Mouse (Mus musculus): ENCODE results near the gene Tk2.
"Not testable (repeated sequence)": the region's sequence is repeated elsewhere in the genome, so short reads cannot be mapped to it uniquely, and the experiment has no call there.

Gene Tk2

DNA sequence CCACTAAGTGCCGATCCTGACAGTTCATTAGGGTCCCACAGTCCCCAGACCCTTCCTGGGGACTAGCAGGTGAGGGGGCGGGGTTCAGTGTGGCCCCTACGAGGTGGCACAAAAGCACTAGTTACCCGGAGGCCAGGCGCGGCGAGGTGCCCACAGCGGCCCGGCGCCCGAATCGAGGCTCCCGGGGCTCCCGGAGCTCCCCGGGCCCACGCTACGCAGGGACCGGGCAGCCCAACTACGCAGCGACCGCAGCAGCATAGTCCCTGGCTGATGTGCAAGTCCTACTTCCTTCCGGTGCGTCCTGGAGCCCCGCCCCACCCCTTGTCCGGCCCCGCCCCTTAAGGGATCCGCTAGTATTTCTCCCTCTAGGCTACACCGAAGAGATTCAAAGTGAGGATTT lies at the start of gene Tk2:
Tk2 (minus strand) TSS at position 283 of the 400 bp plus-strand sequence.
- in situ Hi-C loops (cut with MboI) = loop anchor here (10.0 kb wide), 1 partner anchor 197 kb away; the partner anchor contains the start of gene Dync1li2

DNA sequence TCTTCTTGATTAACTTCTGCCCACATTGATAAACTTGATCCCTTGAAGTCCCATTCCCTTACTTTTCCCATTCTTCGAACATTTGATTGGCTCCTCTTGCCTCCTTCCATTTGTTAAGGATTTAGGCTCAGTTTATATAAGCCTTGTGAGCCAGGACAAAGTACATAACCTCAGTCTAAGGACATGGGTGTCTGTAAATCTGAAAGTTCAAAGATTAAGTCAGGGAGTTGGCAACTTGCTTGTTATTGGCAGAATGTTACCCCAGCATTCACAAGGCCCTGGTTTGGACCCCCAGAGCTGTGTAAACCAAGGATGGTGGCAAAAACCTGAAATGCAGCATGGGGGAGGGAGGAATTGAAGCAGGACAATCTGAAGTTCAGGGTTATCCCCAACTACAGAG lies 46.0 kb upstream of the Tk2 start:
- in situ Hi-C loops (cut with MboI) = no loop called here

- in situ Hi-C loops (cut with MboI) = not testable (repeated sequence)
These were observed 44.7 kb upstream of the Tk2 start, which contains the start of gene Cmtm2a for GRCm38 (mm10) chr8:104293081-104293480. Cmtm2a (minus strand) TSS chr8:104293181.

- in situ Hi-C loops (cut with MboI) = no loop called here
These were observed 20.6 kb upstream of the Tk2 start for GRCm38 (mm10) chr8:104268937-104269440.

DNA sequence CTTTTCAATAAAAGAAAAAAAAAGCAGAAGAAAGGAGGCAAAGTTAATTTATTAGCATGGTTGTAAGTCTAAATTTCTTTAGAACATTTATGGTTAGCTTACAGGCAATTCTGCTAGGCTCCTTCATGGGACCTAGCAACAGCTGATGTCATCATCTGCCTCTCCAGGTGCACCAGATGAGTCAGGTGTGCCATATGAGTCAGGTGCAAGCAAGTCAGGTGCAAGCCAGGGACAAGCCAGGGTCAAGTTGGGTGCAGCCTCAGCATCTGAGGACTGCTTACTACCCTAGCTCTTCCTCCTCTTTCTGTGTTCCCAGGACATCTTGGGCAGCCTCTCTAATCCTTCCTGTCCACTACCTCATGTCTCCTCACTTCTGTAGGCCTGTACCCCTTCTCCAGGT lies 20.0 kb upstream of the Tk2 start:
- in situ Hi-C loops (cut with MboI) = no loop called here

DNA sequence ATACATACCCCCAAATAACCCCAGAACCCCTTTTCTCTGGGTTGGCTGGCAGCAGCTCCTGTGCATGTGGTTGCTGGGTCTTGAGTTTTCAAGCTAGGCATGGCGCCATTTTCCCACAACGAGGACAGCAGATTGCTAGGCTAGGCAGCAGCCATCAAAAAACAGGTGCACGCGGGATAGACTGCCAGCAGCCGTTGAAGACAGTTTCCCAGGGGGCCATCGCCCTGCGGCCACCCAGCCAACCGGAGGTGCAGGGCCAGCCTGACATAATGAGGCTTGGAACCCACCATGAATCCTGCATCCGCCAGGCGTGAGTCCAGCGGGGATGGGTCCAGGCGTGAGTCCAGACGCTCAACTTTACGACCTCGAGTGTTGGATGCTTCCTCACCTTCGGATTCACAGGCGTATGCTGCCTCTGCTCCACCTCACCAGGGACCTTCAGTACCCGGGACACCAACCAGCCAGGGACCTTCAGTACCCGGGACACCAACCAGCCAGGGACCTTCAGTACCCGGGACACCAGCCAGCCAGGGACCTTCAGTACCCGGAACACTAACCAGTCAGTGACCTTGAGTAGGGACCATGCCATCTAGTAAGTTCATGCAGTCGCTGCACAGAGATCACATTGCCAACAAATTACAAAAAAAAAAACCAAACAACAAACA lies 16.0 kb upstream of the Tk2 start:
- in situ Hi-C loops (cut with MboI) = not testable (repeated sequence)

DNA sequence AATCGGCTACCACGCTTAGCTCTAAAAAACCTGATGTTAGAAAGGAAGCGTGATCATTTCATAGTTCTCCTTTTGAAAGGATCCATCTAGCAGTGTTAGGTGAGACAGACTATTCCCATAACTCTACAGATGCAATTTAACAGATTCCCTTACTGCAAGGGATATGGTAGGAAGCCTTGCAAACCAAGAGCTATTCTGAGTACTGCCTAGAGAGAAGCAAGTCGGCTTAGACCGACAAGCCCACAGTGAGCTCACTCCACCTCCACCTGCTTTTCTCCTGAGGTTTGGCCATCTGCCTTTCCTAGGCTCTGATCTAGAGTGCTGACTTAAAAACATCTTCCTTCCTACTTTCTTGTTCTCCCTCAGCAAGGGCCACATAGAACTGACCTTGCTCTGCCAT lies 13.4 kb upstream of the Tk2 start:
- in situ Hi-C loops (cut with MboI) = not testable (repeated sequence)

- in situ Hi-C loops (cut with MboI) = no loop called here
These were observed 4.7 kb upstream of the Tk2 start for GRCm38 (mm10) chr8:104253016-104253415.

- in situ Hi-C loops (cut with MboI) = no loop called here
These were observed 3.1 kb upstream of the Tk2 start for GRCm38 (mm10) chr8:104251461-104251860.

DNA sequence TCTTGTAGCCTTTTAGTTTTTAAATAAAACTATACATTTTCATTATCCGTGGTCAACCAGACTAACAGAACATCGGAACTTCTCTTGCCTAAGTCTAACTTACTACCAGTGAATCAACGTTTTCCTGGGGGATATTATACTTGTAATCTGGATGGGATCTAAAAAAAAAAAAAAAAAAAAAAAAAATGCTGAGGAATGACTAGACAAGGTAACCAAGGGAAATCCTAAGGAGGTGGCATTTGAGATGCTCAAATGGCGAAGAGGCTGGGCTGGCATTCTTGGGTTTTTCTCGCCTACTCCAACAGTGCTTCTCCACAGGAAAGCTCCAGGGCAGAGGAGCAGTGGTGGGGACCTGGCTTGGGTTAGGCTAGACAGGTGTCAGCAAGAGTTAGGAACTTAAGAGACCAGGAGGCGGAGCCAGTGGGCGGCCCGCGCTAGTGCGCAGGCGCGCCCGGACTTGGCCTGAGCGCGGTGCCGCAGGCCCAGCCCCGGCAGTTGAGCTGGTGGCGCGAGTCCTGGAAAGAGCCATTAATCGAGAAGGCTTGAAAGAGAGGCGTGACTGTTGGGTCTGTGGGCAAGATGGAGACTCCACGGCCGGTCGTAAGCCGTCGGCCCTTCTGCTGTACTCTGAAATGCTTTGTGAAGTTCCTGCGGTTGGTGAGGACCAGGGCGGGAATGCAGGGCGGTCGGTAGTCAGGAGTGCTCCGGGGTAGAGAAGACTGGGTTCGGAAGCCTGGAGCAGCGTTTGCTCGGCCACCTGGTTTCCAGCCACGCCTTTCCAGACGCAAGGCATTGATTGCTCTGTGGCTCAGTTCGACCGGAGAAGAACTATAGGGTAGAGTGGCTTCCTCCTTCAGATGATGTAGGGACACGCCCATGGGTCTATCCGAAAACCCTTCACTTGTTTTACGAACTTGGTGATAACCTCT lies 2.3 kb upstream of the Tk2 start, which contains the start of gene Cklf:
Cklf (plus strand) TSS at position 423 of the 929 bp plus-strand sequence.
- in situ Hi-C loops (cut with MboI) = no loop called here

- in situ Hi-C loops (cut with MboI) = loop anchor here (10.0 kb wide), 1 partner anchor 195 kb away; the partner anchor contains the start of gene Dync1li2
These were observed 1.2 kb upstream of the Tk2 start for GRCm38 (mm10) chr8:104249442-104249996.

DNA sequence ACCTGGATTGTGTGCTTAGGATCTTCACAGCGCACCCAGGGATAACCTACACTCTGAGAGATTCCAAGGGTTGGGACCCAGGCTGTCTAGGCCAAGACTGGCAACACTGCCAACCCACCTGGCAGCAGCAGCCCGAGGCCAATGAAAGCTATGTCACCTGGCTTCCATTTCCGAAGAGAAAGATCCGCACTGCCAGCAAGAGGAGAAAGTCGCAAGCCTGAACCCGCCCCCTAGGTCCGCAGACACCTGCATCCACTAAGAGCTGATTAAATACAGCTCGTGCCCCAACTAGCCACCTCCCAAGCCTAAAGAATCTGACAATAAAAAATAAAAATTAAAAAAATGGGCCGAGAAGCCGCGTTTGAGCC lies 466 bp downstream of the Tk2 start:
- in situ Hi-C loops (cut with MboI) = loop anchor here (10.0 kb wide), 1 partner anchor 197 kb away; the partner anchor contains the start of gene Dync1li2

- in situ Hi-C loops (cut with MboI) = loop anchor here (10.0 kb wide), 1 partner anchor 198 kb away; the partner anchor contains the start of gene Dync1li2
These were observed 1.1 kb downstream of the Tk2 start for GRCm38 (mm10) chr8:104247054-104247907.

DNA sequence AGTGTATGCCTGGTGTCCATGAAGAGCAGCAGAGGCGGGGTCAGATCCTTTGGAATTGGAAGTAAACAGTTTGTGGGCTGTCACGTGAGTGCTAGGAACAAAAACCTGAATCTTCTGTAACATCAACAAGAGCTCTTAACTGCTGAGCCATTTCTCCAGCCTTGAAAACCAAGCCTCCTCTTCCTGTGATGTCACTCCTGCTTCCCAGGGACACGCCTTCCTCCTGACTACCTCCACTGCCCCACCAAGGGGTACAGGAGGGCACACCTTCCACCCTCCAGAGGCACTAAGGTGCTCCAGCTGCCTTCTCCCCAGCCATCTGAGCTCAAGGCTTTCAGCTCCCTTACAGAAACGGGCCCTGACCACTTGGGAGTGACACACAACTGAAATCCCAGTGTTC lies 1.7 kb downstream of the Tk2 start:
- in situ Hi-C loops (cut with MboI) = loop anchor here (10.0 kb wide), 1 partner anchor 198 kb away; the partner anchor contains the start of gene Dync1li2

- in situ Hi-C loops (cut with MboI) = loop anchor here (10.0 kb wide), 1 partner anchor 203 kb away; the partner anchor contains the start of gene Dync1li2
These were observed 6.2 kb downstream of the Tk2 start for GRCm38 (mm10) chr8:104242038-104242644.

- in situ Hi-C loops (cut with MboI) = no loop called here
These were observed 8.9 kb downstream of the Tk2 start for GRCm38 (mm10) chr8:104239418-104239861.

GRCm38 (mm10) chr8:104234573-104234972 lies 13.8 kb downstream of the Tk2 start:
- in situ Hi-C loops (cut with MboI) = no loop called here

DNA sequence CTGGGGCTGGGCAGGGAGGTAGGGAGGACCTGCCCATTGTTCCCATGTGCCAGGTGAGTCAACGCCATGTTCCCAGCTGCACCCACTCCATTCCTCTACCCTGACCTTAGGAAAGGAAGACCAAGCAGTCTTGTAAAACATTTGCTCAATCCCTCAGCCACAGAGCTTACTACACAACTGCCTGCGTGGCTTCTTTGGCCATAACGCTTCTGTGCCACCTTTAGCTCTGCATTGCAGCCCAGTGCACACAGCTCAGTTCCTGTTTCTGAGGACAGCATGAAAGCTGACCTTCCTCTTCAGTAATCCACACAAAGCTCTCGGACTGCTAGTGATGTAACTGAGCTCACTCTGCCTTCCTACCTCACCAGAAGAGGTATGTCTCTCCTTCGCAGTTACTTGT lies 15.4 kb downstream of the Tk2 start:
- in situ Hi-C loops (cut with MboI) = no loop called here

GRCm38 (mm10) chr8:104232039-104232438 lies 16.3 kb downstream of the Tk2 start:
- in situ Hi-C loops (cut with MboI) = no loop called here

DNA sequence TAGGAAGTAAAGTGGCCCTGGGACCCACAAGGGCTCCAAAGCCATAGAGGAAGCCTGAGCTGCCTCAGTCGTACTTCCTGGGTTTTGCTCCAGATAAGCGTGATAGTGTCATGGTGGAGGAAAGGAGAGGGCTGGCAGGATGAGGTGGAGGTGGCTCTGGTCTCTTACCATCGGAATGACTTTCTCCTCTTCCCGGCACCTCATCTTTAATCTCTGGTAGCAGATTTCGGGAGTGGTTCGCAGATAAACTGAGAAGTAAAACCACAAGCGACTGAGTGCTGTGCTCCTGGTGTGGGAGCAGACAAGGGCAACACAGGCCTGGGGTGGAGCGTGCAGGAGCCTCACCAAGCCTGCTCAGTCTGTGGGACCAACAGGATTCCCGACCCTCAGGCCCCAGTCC lies 18.0 kb downstream of the Tk2 start:
- in situ Hi-C loops (cut with MboI) = no loop called here
